Mouse (Mus musculus) heart, embryonic 11.5 days (tissue): ENCODE data around the gene Atp5g3. TPM values are rescaled to one million over a fixed set of nuclear protein-coding genes. Genes with fewer than 3 reads are reported as not detected.
A peak's percentile ranks its signal among the peaks of the same experiment; 100 is the strongest.

Experiments used
- ATAC-seq: fragments of 200-750 bp; cut with Nextera tagmentation; replicated peaks from 2 replicates; pipeline ENCODE4 v1.8.0; 2017; ENCODE audit warnings: moderate library complexity; ENCODE audit not compliant: insufficient number of reproducible peaks, low FRiP score, low TSS enrichment
- H3K27ac ChIP-seq: fragments of 300-500 bp; sonication (generic); 2 replicates; pipeline ENCODE4 v1.5.1; 2014; ENCODE audit warnings: mild to moderate bottlenecking, low read depth, low read length
- H3K27me3 ChIP-seq: fragments of 300-500 bp; sonication (generic); 2 replicates; pipeline ENCODE4 v1.6.1; 2014; ENCODE audit warnings: mild to moderate bottlenecking, low read length, mixed read lengths; ENCODE audit not compliant: control insufficient read depth, insufficient read depth
- H3K36me3 ChIP-seq: fragments of 300-500 bp; sonication (generic); 2 replicates; pipeline ENCODE4 v1.6.1; 2014; ENCODE audit warnings: mild to moderate bottlenecking, low read length, moderate library complexity, mixed read lengths; ENCODE audit not compliant: control insufficient read depth, insufficient read depth
- H3K4me1 ChIP-seq: fragments of 300-500 bp; sonication (generic); 2 replicates; pipeline ENCODE4 v1.6.1; 2014; ENCODE audit warnings: low read length; ENCODE audit not compliant: control insufficient read depth, insufficient read depth
- H3K4me2 ChIP-seq: fragments of 300-500 bp; sonication (generic); 2 replicates; pipeline ENCODE4 v1.6.1; 2014; ENCODE audit warnings: mild to moderate bottlenecking, moderate library complexity
- H3K4me3 ChIP-seq: fragments of 300-500 bp; sonication (generic); 2 replicates; pipeline ENCODE4 v1.5.1; 2014; ENCODE audit warnings: low read depth, low read length
- H3K9ac ChIP-seq: fragments of 300-500 bp; sonication (generic); 2 replicates; pipeline ENCODE4 v1.6.1; 2014; ENCODE audit warnings: mild to moderate bottlenecking, low read depth, low read length, moderate library complexity
- H3K9me3 ChIP-seq: fragments of 300-500 bp; sonication (generic); replicated peaks from 2 replicates; pipeline ENCODE4 v1.6.1; 2016; ENCODE audit warnings: low read length; ENCODE audit not compliant: control insufficient read depth
- WGBS: fragments of 180-500 bp; shearing (Covaris S2); extraction: QIAGEN DNeasy Blood & Tissue Kit; methylation state at CpG from one replicate; pipeline ENCODE4 v1.1.7; 2014; ENCODE audit not compliant: insufficient replicate concordance; 5-methylcytosine and 5-hydroxymethylcytosine counted together
- polyA plus RNA-seq: library from polyadenylated mRNA; unstranded; fragments of >200 nt; fragmentation: Nextera tagmentation; extraction: Ambion mirVana; gene quantifications from 2 replicates; pipeline ENCODE4 v1.2.1, GENCODE M21; 2014

The Atp5g3 gene
- polyA plus RNA-seq: 2,049 and 2,052 TPM in 2 replicates

DNA sequence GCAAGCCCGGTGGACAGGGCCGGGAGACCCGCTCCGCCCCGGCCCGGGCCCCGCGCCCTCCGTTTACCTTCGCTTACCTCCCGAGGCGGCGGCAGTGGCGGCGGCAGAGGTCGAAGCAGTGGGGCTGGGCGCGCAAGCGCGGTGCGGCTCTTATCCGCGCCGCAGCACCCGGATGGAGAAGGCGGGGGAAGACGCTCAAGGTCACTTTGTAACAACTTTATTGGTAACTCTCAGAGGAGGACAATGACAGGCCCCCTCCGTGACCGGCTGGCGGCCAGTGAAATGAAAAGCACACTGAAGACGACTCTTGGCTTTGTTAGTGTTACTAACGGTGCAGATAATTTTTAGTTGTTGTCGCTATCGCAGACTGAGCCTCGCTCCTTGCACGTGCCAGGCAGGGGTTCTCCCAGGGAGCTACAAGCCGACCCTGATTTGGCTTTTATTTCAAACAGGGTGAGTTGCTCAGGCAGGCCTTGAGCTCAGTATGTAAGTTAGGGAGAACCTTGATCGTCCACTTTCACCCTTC is at the start of gene Atp5g3:
Gene Atp5g3, minus strand, starts transcription at position 152 of the 526 bp plus-strand sequence.
- H3K27me3 ChIP-seq: no peaks in the 10 kb centered on the region
- H3K9me3 ChIP-seq: no peaks in the 10 kb centered on the region
- peak within 1 kb of the TSS; percentile 99 for H3K4me3 ChIP-seq
- peaks cover 7% of the 10 kb centered on the region; the same call in 1 of the 2 replicates for H3K4me1 ChIP-seq
- peaks cover 25% of the 10 kb centered on the region for H3K36me3 ChIP-seq
- H3K4me2 ChIP-seq: peak within 1 kb of the TSS; percentile 76
- peak within 1 kb of the TSS; percentile 100 for H3K9ac ChIP-seq
- under 1% methylated on average over 38 of the region's 38 CpGs for WGBS
- ATAC-seq: peak; percentile 92
- H3K27ac ChIP-seq: peak within 1 kb of the TSS; percentile 98

DNA sequence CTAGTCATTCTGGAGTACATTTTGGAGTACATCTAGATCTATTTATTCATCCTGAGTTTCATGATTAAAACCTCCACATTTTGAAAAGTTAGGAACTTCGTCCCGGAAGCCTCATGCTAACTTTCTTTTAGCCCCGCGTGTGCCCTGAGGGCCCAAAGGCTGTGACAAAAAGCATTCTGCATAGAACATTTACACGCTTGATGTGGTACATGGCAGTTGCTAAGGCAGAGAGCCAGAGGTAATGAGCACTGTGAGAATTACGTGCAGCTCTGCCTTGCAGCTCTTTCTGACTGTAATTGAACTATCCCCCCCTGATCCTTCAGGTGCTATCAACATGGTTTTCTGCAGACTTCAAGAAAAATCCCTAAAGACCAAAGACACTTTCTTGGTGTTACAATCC is 47.2 kb upstream of the Atp5g3 start:
- H3K9ac ChIP-seq: no peak overlapping the region
- no peaks in the 10 kb centered on the region for H3K4me1 ChIP-seq
- H3K4me2 ChIP-seq: no peak overlapping the region
- no peak overlapping the region for H3K27ac ChIP-seq
- no peaks in the 10 kb centered on the region for H3K36me3 ChIP-seq
- no peak for ATAC-seq
- 92% methylated on average over 6 of the region's 6 CpGs for WGBS
- H3K9me3 ChIP-seq: no peaks in the 10 kb centered on the region
- H3K27me3 ChIP-seq: no peaks in the 10 kb centered on the region; the same call in 1 of the 2 replicates
- no peak overlapping the region for H3K4me3 ChIP-seq

DNA sequence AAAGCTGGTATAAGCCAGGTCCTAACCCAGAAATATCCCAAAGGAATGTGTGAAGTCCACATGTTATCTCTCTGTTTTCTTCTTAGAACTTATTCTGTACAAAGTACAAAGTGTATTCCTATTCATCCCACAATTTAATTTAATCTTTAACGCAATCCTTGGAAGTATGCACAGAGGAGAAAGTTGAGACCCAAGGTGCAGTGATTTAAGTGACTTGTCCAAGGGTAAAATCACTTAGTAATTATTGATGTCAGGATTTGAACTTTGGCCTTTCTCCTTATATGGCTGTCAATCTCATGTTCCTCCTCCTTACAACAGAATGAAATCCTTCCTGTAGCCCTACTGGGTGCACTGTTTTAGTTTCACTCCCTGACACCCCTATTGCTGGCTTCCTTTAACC is 42.5 kb upstream of the Atp5g3 start:
- Histone ChIP-seq H3K4me2 (no peak overlapping the region), H3K36me3 (no peaks in the 10 kb centered on the region), H3K4me1 (no peaks in the 10 kb centered on the region), H3K27me3 (no peaks in the 10 kb centered on the region; the same call in 1 of the 2 replicates), H3K27ac (no peak overlapping the region), H3K9ac (no peak overlapping the region), H3K4me3 (no peak overlapping the region), H3K9me3 (no peaks in the 10 kb centered on the region)
- no peak for ATAC-seq
- 90% methylated on average over 1 of the region's 1 CpGs for WGBS

DNA sequence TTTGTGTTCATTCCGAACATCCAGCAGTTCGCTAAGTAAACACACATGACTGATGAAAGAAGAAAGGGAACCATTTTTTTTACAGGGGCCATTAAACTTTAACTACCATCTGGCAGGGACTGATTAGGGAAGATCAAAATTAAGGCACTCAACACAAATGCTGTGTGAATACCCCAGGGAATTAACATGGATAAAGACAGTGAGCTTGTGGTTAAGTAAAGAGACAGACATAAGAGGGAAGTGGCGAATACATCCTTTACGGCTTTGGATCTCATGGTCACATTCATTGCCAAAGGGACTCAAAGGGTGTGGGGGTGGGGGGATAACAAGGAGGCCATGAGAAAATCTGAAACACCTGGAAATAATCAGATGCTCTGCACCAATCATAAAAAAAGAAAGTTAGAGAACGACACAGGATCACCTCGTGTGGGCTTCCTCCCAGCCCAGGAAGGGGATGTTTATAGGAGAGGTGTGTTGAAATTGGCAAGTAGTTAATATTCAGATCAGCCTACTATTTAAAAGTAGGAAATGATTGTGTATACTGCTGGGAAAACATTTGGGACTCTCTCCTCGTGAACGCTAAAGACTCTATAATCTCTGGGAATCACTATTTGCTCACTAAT is 41.6 kb upstream of the Atp5g3 start:
- H3K4me2 ChIP-seq: no peak overlapping the region
- H3K9ac ChIP-seq: no peak overlapping the region

DNA sequence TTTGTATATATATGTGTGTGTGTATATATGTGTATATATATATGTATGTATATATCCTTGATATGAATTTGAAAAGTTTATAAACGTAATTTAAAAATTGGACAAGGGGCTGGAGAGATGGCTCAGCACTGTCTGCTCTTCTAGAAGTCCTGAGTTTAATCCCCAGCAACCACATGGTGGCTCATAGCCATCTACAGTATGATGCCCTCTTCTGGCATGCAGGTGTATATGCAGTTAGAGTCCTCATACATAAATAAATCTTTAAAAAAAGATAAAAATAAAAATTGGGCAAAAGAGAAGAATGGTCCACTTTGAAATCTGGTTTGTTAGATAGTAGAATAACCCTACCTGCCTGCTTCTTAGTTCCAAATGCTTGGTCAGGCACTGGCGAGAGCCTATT is 36.2 kb upstream of the Atp5g3 start:
- Histone ChIP-seq H3K27ac (no peak overlapping the region), H3K4me1 (no peaks in the 10 kb centered on the region), H3K4me2 (no peak overlapping the region), H3K27me3 (no peaks in the 10 kb centered on the region), H3K9me3 (no peaks in the 10 kb centered on the region), H3K36me3 (no peaks in the 10 kb centered on the region), H3K9ac (no peak overlapping the region), H3K4me3 (no peak overlapping the region)
- no peak for ATAC-seq
- WGBS: 80% methylated on average over 2 of the region's 2 CpGs

More for the DNA sequence above, 41.6 kb upstream of the Atp5g3 start:
- Histone ChIP-seq H3K4me3 (no peak overlapping the region), H3K27me3 (no peaks in the 10 kb centered on the region; the same call in 1 of the 2 replicates), H3K4me1 (no peaks in the 10 kb centered on the region), H3K27ac (no peak overlapping the region), H3K36me3 (no peaks in the 10 kb centered on the region), H3K9me3 (no peaks in the 10 kb centered on the region)
- 67% methylated on average over 8 of the region's 8 CpGs for WGBS
- no peak for ATAC-seq

DNA sequence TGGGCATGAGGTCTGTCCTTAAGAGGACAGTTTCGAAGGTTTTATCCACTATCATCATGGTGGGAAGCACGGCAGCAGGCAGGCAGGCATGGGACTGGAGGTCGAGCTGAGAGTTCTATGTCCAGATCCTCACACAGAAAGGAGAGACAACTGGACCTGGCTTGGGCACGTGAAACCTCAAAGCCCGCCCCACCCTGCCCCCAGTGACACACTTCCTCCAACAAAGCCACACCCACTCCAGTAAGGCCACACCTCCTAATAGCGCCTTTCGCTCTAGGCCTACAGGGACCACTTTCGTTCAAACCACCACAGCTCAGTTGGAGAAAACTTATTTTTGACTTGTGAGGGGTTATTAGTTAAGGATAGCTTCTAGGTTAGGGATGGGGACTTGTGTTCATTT is 32.6 kb upstream of the Atp5g3 start:
- Histone ChIP-seq H3K36me3 (no peaks in the 10 kb centered on the region), H3K4me1 (no peaks in the 10 kb centered on the region), H3K4me3 (no peak overlapping the region), H3K9ac (no peak overlapping the region), H3K4me2 (no peak overlapping the region), H3K27me3 (no peaks in the 10 kb centered on the region), H3K27ac (no peak overlapping the region), H3K9me3 (no peaks in the 10 kb centered on the region)
- no peak for ATAC-seq
- WGBS: 87% methylated on average over 8 of the region's 8 CpGs

DNA sequence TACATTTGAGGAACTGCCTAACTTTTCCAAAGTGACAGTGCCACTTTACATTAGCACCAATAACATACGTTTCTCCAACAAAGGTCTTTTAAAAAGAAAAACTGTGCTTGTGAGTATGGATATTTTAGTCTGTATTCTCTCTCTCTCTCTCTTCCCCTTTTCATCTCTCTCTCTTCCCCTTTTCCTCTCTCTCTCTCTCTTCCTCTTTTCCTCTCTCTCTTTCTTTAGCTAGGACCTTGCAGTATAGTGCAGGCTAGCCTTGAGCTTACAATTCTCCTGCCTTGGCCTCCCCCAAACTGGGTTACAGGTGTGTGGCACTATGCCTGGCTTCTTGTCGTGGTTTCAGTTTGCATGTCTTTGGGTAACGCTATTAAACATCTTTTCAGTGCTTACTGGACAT is 31.7 kb upstream of the Atp5g3 start:
- 83% methylated on average over 3 of the region's 3 CpGs for WGBS
- Histone ChIP-seq H3K4me3 (no peak overlapping the region), H3K27me3 (no peaks in the 10 kb centered on the region), H3K9ac (no peak overlapping the region), H3K4me2 (no peak overlapping the region), H3K36me3 (no peaks in the 10 kb centered on the region), H3K4me1 (no peaks in the 10 kb centered on the region), H3K9me3 (no peaks in the 10 kb centered on the region), H3K27ac (no peak overlapping the region)
- no peak for ATAC-seq

DNA sequence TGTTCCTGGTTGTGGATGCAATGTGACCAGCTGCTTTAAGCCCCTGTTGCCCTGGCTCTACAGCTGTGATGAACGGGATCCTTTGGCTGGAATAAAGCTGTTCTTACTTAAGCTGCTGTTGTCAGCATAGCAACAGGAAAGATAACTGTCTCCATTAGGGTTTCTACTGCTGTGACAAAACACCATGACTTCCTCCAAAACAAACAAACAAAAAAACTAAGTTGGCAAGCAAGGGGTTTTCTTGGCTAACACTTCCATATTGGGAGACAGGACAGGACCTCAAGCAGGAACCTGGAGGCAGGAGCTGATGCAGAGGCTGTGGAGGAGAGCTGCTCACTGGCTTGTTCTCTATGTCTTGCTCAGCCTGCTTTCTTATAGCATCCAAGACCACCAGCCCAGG is 30.2 kb upstream of the Atp5g3 start:
- Histone ChIP-seq H3K27ac (no peak overlapping the region), H3K9ac (no peak overlapping the region), H3K27me3 (no peaks in the 10 kb centered on the region), H3K36me3 (no peaks in the 10 kb centered on the region), H3K4me3 (no peak overlapping the region), H3K4me1 (no peaks in the 10 kb centered on the region), H3K4me2 (no peak overlapping the region), H3K9me3 (no peaks in the 10 kb centered on the region)
- 22% methylated on average over 1 of the region's 1 CpGs for WGBS
- ATAC-seq: no peak

DNA sequence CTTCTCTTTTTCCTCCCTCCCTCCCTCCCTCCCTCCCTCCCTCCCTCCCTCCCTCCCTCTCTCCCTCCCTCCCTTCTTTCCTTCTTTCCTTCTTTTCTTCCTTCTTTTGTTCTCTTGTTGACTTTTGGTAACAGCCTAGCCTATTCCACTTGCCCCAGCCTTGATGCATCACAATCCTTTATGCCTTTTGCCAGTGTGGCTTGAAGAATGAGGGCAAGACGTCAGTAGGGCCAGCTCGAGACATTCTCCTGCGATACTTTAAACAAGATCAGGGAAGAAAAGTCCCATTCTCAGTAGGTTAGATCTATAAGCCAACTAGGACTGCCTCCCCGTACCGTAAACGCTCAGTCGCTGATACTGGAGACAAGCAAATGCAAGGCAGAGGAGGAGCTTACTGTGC is 29.3 kb upstream of the Atp5g3 start:
- Histone ChIP-seq H3K27me3 (no peaks in the 10 kb centered on the region), H3K4me3 (no peak overlapping the region), H3K27ac (no peak overlapping the region), H3K4me2 (no peak overlapping the region), H3K36me3 (no peaks in the 10 kb centered on the region), H3K9me3 (no peaks in the 10 kb centered on the region), H3K9ac (no peak overlapping the region), H3K4me1 (no peaks in the 10 kb centered on the region)
- 81% methylated on average over 7 of the region's 7 CpGs for WGBS
- ATAC-seq: no peak
